Mouse (Mus musculus) kidney, embryonic 14.5 days (tissue): Measurements from ENCODE around the gene Prkcsh. TPM values are rescaled to one million over a fixed set of nuclear protein-coding genes. Genes with fewer than 3 reads are reported as not detected.

ENCODE experiments used
- ATAC-seq: fragments of 200-750 bp; cut with Nextera tagmentation; 2 replicates; pipeline ENCODE4 v1.8.0; 2017; ENCODE audit warnings: moderate number of reproducible peaks, mild to moderate bottlenecking, moderate TSS enrichment, moderate library complexity; ENCODE audit not compliant: low FRiP score, low TSS enrichment
- H3K27ac ChIP-seq: fragments of 300-500 bp; sonication (generic); 2 replicates; pipeline ENCODE4 v1.5.1; 2014; ENCODE audit warnings: low read depth, mild to moderate bottlenecking, low read length, moderate library complexity, mixed read lengths
- H3K27me3 ChIP-seq: fragments of 300-500 bp; sonication (generic); 2 replicates; pipeline ENCODE4 v1.6.1; 2014; ENCODE audit warnings: mild to moderate bottlenecking, low read length; ENCODE audit not compliant: control insufficient read depth, insufficient read depth
- H3K36me3 ChIP-seq: fragments of 300-500 bp; sonication (generic); 2 replicates; pipeline ENCODE4 v1.6.1; 2014; ENCODE audit warnings: low read length, mixed read lengths; ENCODE audit not compliant: control insufficient read depth, insufficient read depth
- H3K4me1 ChIP-seq: fragments of 300-500 bp; sonication (generic); 2 replicates; pipeline ENCODE4 v1.6.1; 2014; ENCODE audit warnings: low read length, mixed read lengths; ENCODE audit not compliant: control insufficient read depth, insufficient read depth
- H3K4me2 ChIP-seq: fragments of 300-500 bp; sonication (generic); replicated peaks from 2 replicates; pipeline ENCODE4 v1.6.1; 2014; ENCODE audit warnings: low read depth, mild to moderate bottlenecking, low read length
- H3K4me3 ChIP-seq: fragments of 300-500 bp; sonication (generic); 2 replicates; pipeline ENCODE4 v1.5.1; 2014; ENCODE audit warnings: mild to moderate bottlenecking, low read length
- H3K9ac ChIP-seq: fragments of 300-500 bp; sonication (generic); 2 replicates; pipeline ENCODE4 v1.6.1; 2014; ENCODE audit warnings: low read depth, mild to moderate bottlenecking, low read length, moderate library complexity
- H3K9me3 ChIP-seq: fragments of 300-500 bp; sonication (generic); 2 replicates; pipeline ENCODE4 v1.6.1; 2016; ENCODE audit warnings: low read length; ENCODE audit not compliant: control insufficient read depth
- WGBS: fragments of 180-500 bp; shearing (Covaris S2); extraction: QIAGEN DNeasy Blood & Tissue Kit; methylation state at CpG from one replicate; pipeline ENCODE4 v1.1.7; 2014; 5-methylcytosine and 5-hydroxymethylcytosine counted together
- polyA plus RNA-seq: library from polyadenylated mRNA; unstranded; fragments of >200 nt; fragmentation: Nextera tagmentation; extraction: Ambion mirVana; gene quantifications from 2 replicates; pipeline ENCODE4 v1.2.1, GENCODE M21; 2014

The Prkcsh gene
- polyA plus RNA-seq, 1 experiment from 2014 or later: 118 TPM

DNA sequence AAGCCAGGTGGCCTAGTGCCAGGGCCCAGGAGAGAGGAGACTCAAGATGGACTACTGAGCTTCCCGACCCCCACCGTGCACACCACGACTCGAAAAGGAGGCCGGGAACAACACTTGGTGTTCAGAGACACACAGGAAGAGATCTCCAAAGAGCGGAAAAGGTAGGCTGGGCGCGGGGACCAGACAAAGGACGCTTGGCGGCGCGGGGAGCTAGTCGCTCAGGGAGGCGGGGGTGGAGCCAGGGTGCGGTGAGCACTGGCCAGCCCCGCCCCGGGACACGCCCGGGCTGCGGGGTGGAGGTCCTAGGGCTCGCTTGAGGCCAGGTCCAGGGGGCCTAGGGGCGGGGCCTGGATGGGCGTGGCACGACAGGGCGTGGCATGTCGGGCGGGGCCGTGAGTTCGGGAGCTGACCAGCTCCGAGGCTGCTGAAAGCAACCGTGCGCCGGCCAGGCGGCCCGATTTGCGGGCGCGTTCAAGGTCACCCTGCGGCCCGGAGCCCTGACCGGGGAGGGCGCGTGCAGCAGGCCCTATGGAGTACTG, 47.8 kb downstream of the Prkcsh start:
- Histone ChIP-seq H3K27me3 (peaks cover 49% of the 10 kb centered on the region), H3K4me2 (peak overlapping the region; percentile 74), H3K27ac (no peak overlapping the region), H3K4me3 (peak overlapping the region; percentile 34), H3K36me3 (no peaks in the 10 kb centered on the region), H3K4me1 (peaks cover 20% of the 10 kb centered on the region), H3K9ac (no peak overlapping the region), H3K9me3 (no peaks in the 10 kb centered on the region)
- WGBS: 2% methylated on average over 32 of the region's 43 CpGs
- ATAC-seq: peak; percentile 74

DNA sequence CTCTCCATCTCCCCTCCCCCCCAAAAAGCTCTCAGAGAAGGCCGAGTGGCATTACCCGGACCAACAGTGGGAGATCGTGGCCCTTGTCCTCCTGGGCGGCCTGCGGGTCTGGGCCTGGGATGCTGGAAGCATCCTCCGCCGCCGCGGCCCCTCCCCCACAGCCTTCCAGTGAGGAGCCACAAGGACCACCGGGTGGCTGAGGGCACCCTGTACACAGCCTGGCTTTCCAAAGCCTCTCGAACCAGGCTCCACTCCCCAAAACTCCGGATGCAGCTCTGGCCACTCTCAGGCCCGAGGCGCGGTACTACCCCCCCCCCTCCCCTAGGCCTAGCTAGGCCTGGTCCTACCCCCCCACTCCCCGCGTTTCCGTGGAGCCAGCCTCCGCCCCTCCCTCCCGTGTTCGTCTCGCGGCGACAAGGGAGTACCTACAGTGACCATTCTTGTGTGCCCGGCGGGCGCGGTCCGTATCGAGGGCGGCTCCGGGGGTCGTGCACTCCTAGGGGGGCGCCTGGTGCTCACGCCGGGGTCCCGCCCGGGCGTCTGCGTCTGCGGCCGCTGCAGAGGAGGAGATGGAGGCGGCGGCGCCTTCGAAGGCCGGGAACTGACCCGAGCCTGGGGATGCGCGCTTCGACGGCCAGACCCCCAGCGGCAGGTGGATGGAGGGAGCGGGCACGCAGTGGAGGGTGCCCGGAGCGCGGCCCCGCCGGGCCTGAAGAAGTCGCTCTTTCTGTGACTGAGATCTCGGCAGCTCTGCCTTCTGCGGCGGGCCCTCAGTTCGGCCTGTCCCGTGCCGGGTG, 48.8 kb downstream of the Prkcsh start:
- peak; percentile 11; the same call in 1 of the 2 replicates for ATAC-seq
- no peak overlapping the region; the same call in 1 of the 2 replicates for H3K9ac ChIP-seq
- H3K36me3 ChIP-seq: no peaks in the 10 kb centered on the region
- no peaks in the 10 kb centered on the region for H3K9me3 ChIP-seq
- H3K27me3 ChIP-seq: peaks cover 49% of the 10 kb centered on the region
- WGBS: 0% methylated on average over 49 of the region's 67 CpGs
- peaks cover 20% of the 10 kb centered on the region for H3K4me1 ChIP-seq
- peak overlapping the region; percentile 74 for H3K4me2 ChIP-seq
- no peak overlapping the region for H3K27ac ChIP-seq
- peak overlapping the region; percentile 34 for H3K4me3 ChIP-seq

- no peaks in the 10 kb centered on the region for H3K36me3 ChIP-seq
- H3K27ac ChIP-seq: no peak within 1 kb of the TSS
- H3K4me1 ChIP-seq: peaks cover 20% of the 10 kb centered on the region
- WGBS: 3% methylated on average over 18 of the region's 28 CpGs
- H3K4me3 ChIP-seq: peak within 1 kb of the TSS; percentile 34
- H3K9ac ChIP-seq: no peak within 1 kb of the TSS; the same call in 1 of the 2 replicates
- peak within 1 kb of the TSS; percentile 74 for H3K4me2 ChIP-seq
- ATAC-seq: no peak
- H3K9me3 ChIP-seq: no peaks in the 10 kb centered on the region
- peaks cover 49% of the 10 kb centered on the region for H3K27me3 ChIP-seq
Measured at GRCm38 (mm10) chr9:22051958-22052254, 49.3 kb downstream of the Prkcsh start, which contains the start of gene Elavl3. Elavl3 (minus strand) TSS chr9:22052023.

GRCm38 (mm10) chr9:22053657-22054056, 51.1 kb downstream of the Prkcsh start:
- H3K36me3 ChIP-seq: peaks cover 13% of the 10 kb centered on the region
- peaks cover 49% of the 10 kb centered on the region for H3K27me3 ChIP-seq
- no peak overlapping the region for H3K27ac ChIP-seq
- no peak overlapping the region for H3K4me3 ChIP-seq
- peaks cover 20% of the 10 kb centered on the region for H3K4me1 ChIP-seq
- H3K9me3 ChIP-seq: no peaks in the 10 kb centered on the region
- no peak overlapping the region for H3K4me2 ChIP-seq
- H3K9ac ChIP-seq: no peak overlapping the region
- 31% methylated on average over 7 of the region's 7 CpGs for WGBS
- no peak for ATAC-seq

GRCm38 (mm10) chr9:22054411-22055076, 51.9 kb downstream of the Prkcsh start:
- Histone ChIP-seq H3K4me1 (peaks cover 20% of the 10 kb centered on the region), H3K9me3 (no peaks in the 10 kb centered on the region), H3K4me3 (no peak overlapping the region; the same call in 1 of the 2 replicates), H3K9ac (no peak overlapping the region), H3K36me3 (peaks cover 21% of the 10 kb centered on the region), H3K4me2 (peak overlapping the region; percentile 30; the same call in 1 of the 2 replicates), H3K27me3 (peaks cover 45% of the 10 kb centered on the region), H3K27ac (no peak overlapping the region)
- 3% methylated on average over 32 of the region's 32 CpGs for WGBS
- ATAC-seq: peak; percentile 47; the same call in 1 of the 2 replicates

DNA sequence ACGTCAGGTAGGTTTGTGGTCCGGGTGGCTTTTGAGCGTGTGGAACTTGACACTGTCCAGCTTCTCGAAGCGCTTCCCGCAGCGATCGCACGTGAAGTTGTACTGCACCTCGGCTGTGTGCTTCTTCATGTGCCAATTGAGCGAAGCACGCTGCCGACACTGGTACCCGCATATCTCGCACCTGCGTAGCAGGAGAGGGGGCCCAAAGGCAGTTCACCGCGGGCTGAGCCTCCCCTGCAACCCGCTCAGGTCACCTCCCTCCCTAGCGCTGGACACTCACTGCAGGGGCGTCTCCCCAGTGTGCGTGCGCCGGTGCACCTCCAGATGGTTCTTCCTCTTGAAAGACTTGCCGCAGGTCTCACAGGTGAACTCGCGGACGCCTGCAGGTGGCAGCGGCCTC, 53.1 kb downstream of the Prkcsh start:
- H3K9ac ChIP-seq: no peak overlapping the region
- H3K4me3 ChIP-seq: no peak overlapping the region
- H3K4me2 ChIP-seq: no peak overlapping the region
- no peak overlapping the region for H3K27ac ChIP-seq
- H3K27me3 ChIP-seq: peaks cover 34% of the 10 kb centered on the region
- H3K9me3 ChIP-seq: no peaks in the 10 kb centered on the region
- H3K4me1 ChIP-seq: peaks cover 17% of the 10 kb centered on the region
- ATAC-seq: no peak
- 39% methylated on average over 28 of the region's 29 CpGs for WGBS
- peaks cover 23% of the 10 kb centered on the region for H3K36me3 ChIP-seq

DNA sequence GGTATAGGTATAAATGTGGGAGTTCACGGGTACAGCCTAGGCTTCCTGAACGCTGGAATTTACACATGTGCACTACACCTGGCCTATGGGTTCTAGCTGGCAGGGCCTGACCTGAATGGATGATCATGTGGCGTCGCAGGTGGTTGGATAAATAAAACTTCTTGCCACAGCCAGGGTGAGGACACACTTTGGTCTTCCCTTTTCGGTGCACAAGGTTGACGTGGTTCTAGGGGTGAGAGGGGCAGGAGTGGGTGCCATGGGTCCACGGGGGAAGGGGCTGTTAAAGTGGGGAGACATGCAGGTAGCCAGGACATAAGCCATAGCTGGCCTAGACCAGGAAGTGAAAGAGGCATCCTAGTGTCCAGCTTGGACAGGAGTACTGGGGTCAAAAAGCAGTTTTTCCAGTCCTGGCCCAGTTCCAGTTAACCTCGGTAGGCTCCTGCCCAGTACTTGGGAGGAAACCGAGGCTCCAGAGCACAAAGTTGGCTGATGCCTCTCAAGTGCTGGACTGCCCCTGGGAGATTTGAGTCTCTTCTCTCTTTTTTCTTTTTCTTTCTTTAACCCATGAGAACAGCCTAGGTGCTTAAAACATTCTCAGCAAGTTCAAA, 53.8 kb downstream of the Prkcsh start:
- WGBS: 80% methylated on average over 9 of the region's 9 CpGs

DNA sequence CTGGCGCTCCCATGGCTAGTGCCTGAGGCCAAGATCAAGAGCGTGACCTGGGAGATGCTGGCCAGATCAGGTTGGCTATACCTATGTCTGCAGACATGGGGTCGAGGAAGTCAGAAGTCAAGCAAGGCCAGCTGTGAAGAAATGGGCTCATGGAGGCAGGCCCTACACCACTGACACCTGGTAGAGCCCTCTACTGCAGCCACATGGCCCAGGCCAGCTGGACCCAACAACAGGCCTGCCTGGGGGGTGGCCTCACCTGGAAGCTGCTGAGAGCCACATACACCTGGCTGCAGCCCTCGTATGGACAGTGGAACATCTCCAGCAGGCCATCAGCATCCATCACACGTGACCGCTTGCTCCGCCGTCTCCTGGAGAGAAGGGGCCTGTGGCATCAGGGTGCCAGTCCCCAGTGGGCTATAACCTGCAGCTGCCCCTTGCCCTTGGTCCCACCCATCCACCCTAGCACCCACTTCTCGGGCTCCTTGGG, 54.5 kb downstream of the Prkcsh start:
- WGBS: 92% methylated on average over 9 of the region's 9 CpGs
- H3K4me2 ChIP-seq: no peak overlapping the region

More for the DNA sequence above, 53.8 kb downstream of the Prkcsh start:
- Histone ChIP-seq H3K9me3 (no peaks in the 10 kb centered on the region), H3K9ac (no peak overlapping the region), H3K27ac (no peak overlapping the region), H3K4me3 (no peak overlapping the region), H3K27me3 (peaks cover 27% of the 10 kb centered on the region), H3K4me1 (peaks cover 10% of the 10 kb centered on the region), H3K4me2 (no peak overlapping the region), H3K36me3 (peaks cover 30% of the 10 kb centered on the region)
- ATAC-seq: no peak

More for the DNA sequence above, 54.5 kb downstream of the Prkcsh start:
- peaks cover 20% of the 10 kb centered on the region for H3K27me3 ChIP-seq
- H3K4me3 ChIP-seq: no peak overlapping the region
- no peaks in the 10 kb centered on the region for H3K9me3 ChIP-seq
- no peak for ATAC-seq
- peaks cover 6% of the 10 kb centered on the region for H3K4me1 ChIP-seq
- H3K9ac ChIP-seq: no peak overlapping the region
- H3K27ac ChIP-seq: no peak overlapping the region
- peaks cover 35% of the 10 kb centered on the region for H3K36me3 ChIP-seq
